Mouse (Mus musculus): Measurements from ENCODE around the gene Xpo6.
A peak's percentile ranks its signal among the peaks of the same experiment; 100 is the strongest.

The Xpo6 gene

DNA sequence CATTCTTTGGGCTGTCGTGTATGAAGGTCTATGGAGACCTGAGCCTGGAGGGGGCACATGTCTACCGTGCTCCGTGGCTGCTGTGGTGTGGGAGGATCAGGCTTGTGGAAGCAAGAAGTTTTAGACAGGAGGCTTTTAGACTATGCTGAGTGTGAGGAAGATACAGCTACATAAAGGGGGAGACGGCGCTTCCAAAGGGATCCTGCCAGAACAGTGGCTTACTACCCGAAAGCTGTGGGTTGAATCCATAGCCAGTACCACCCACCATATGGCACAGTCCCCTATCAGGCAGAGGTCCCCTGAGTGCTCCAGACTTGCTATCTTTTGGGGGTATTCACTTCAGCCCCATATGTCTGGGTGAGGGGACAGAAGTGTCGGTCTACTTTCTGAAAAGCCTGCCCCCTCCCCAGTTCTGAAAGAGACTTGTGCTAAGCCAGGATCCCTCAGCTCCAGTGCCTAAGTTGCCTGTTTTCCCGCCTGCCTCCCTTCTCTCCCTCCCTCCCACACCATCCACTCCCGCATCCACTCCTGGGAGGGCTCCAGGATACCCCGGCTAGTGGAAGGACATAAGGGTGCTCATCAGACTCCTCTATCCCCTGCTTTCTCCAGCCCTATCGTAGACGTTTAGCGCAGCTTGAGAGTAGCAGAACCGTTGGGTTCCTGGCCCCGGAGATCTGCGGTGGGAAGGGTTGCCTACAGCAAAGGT is 119.2 kb downstream of the Xpo6 start:
- DNase-seq (ENCODE audit: low read depth, low spot score): no peak

DNA sequence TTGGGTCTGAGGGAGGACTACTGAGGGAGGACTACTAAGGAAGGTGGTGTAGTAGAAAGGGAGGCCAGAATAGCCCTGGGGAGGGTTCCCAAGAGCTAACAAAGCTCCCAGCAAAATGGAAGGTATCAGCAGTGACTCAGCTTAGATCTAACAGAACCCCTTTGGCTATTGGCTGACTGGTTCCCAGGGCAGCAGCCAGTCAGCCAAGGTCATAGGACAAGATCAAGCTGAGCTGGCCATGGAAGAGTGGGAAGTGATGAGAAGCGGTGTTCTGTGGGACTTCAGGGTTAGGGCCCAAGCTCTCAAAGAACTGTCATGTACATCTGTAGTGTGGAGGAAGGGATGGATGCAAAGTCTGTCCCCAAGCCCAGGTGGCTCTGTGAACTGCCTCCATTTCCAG is 123.4 kb downstream of the Xpo6 start:
- no peak for DNase-seq (ENCODE audit: low read depth, low spot score)

DNA sequence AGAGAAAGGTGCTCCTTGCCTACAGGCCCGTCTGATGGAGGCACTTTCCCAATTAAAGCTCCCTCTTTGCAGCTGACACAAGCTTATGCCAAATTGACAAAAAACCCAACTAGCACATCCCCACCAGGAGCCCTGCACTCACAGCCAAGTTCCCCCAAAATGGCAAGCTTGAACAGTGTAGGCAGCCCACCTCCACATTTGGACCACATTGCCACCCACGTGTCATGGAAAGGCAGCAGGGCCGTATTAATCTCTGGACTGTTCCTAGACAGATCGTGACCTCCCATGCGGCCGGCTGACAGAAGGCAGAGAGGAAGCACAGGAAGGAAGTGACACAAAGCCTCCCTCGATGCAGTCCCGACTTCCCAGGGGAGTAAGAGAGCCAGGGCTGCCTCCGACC is 125.2 kb downstream of the Xpo6 start:
- DNase-seq (ENCODE audit: low read depth, low spot score): no peak

DNA sequence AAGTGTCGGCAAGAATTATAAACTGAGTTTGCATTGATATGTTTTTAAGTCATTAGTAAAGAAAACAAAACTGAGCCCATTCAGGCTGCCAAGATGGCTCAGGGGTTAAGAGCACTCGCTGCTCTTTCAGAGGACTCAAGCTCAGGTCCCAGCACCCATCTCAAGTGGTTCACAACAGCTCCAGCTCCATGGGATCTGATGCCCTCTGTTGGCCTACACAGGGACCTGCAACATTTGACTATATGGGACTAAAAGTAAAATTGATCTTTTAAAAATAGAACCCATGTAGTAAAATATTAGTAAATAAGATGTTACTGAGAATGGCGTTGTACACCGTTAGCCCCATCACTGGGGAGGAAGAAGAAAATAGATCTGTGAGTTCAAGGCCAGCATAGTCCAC is 130.0 kb downstream of the Xpo6 start:
- DNase-seq (ENCODE audit: low read depth, low spot score): peak; percentile 19

DNA sequence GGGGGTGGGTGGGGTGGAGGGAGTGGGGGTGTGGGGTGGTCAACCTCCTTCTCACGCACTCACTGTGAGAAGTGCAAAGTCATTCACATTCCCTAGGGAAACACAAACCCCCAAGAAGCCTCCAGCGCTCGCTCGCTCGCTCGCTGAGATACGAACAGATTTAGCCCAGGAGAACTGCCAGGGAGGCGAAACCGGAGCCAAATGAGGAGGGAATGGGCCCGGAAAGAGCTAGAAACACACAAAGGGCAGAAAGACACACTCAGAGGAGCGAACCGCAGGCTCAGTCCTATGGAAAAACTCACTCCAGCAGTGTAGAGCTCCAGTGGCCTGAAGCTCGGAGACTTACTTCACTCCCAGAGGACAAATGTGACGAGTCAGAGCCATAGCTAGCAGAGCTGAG is 133.5 kb downstream of the Xpo6 start:
- no peak for DNase-seq (ENCODE audit: low read depth, low spot score)

DNA sequence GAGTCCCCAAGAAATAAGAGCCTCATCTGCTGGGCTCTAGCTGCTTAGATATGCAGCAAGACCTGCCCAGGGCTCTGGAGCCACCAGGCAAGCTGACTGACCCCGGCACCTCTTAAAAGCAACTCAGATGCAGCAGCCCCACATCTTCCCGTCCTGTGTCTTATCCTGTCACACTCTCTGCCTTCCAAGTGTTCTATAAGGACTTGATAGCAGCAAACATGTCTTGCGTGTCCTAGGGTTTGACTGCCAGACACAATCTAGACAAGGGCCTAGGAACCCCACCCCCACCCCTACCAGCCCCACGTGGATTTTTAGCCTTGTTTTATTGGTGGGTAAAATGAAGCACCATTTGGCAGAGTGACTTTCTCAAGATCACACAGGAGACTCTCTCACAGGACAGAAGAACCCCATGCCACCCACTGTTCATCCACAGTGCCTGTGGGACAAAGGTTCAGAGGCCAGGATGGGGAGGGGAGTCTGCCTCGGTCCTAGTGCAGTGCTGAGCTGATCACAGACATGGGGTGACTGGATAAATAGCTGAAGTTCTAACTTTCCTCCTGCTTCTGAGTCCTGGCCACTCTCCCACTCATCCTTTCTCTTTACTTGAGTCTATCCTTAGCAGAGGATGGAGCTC is 134.9 kb downstream of the Xpo6 start:
- DNase-seq (ENCODE audit: low read depth, low spot score): no peak

DNA sequence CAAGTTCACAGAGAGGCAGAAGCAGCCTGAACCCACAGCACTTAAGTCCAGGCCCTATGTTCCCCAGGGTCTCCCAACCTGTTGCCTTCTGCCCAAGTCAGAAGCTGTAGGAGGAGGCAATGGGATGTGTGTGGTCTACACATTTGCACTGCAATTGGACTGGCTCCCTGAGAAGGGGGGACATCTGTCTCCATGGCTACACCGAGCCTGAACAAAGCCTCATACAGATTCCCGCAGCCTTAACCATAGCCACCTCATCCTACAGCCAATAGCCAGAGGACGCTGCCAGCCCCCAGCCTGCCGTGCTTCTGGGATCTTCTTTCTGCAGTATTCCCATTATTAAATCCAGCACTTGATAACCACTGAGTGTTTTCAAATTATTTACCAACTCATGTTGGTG is 138.1 kb downstream of the Xpo6 start:
- DNase-seq (ENCODE audit: low read depth, low spot score): no peak

DNA sequence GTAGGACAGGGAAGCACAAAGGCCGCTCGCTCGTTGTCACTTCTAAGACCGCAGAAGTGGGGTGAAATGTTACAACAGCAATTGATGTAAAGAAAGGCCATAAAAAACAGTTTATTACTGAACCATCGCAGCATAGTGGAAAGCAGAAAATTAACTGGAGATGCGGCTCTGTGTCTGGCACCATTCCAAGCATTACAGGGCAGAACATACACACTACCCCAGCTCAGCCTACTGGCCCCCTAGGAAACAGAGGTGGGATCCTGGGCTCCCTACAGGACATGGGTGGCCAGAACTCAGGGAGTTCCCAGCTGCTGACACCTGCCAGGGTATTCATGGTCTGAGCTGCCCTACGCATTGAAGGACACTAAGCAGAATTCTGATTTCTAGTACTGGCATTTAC is 141.4 kb downstream of the Xpo6 start:
- DNase-seq (ENCODE audit: low read depth, low spot score): no peak

DNA sequence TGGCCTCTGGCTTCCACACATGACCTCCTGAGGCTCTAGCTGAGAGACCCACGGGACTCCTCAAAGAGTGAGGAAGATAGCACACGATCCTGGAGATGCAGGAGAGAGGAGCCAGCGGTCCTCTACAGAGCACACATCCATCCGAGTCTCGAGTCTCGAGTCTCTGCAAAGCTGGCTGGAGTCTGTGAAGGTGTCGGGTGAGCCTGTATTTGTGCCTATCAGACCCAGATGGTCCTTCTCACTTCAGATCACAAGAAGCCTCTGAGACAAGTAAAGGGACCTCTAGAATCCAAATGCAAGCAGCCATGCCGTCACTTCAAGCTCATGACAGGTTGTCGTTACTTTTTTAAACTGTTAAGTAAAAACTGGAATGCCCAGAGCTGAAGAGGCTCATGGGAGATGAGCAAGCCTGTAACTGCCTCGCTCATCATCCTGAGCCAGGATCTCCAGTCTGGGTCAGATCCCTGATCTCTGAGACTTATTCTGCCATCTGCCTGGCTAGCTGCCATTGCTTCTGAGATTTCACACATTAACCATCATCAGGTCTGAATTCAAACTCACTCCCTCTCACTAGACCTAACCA is 142.9 kb downstream of the Xpo6 start:
- no peak for DNase-seq (ENCODE audit: low read depth, low spot score)

DNA sequence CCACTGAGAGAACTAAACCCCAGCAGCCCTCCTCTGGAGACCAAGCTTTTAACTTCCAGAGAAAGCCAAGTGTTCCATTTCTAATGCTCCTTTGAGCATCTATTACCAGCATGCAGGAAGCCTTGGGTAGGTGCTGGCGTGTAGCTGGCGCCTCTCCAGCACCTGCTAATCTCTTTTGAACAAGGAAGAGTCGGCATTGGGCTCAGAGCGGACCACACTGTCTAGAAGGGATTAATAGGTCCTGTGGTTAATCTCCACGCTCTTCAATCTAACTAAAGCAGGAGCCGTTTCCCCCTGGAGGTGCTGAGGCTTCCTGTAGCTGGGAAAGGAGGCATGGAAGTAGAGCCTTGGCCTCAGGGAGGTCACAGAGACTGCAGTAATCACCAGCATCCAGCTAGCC is 145.7 kb downstream of the Xpo6 start:
- no peak for DNase-seq (ENCODE audit: low read depth, low spot score)

DNA sequence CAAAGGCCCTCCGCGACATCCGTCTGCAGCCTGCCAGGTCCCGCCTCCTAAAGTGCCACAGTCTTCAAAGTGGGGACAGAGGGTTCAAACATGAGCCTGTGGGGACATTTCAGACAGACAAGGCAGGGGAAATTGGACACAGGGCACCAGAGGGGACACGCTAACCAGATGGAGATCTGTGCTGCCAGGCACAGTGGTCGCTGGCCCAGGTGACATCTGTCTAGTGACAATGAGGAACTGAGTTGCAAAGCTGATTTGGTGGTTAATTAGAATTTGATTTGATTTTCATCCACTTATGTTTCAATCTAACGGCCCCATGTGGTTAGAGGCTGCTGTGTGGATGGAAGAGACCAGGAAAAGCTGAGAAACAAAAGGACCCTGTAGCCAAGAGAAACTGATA is 146.7 kb downstream of the Xpo6 start:
- peak; percentile 12 for DNase-seq (ENCODE audit: low read depth, low spot score)

DNA sequence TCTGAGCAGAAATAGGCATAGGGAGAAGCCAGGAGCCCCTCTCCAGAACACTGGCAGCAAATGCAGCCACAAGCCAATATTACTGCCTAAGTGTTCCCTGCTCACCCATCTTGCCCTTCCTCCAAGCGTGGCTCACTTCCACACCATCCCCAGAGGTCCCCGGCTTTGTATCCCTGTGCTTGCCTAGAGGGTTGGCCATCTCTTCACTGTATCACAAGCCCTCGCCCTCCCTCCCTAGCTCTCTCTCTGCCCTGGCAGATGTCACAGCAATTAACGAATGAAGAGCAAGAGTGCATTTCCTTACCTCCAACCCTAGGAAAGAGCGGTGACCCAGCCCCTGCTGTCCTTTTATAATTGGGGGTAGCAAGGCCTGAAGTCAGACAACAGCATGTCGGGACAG is 148.4 kb downstream of the Xpo6 start:
- no peak for DNase-seq (ENCODE audit: low read depth, low spot score)

Data from ZHBTc4 (cell line).